Mouse (Mus musculus) embryonic facial prominence, embryonic 11.5 days (tissue): ENCODE results near the gene Rmi1. TPM values are rescaled to one million over a fixed set of nuclear protein-coding genes. Genes with fewer than 3 reads are reported as not detected.
A peak's percentile ranks its signal among the peaks of the same experiment; 100 is the strongest.
"Not testable (repeated sequence)": the region's sequence is repeated elsewhere in the genome, so short reads cannot be mapped to it uniquely, and the experiment has no call there.

ENCODE experiments used
- ATAC-seq: fragments of 200-750 bp; cut with Nextera tagmentation; replicated peaks from 2 replicates; pipeline ENCODE4 v1.8.0; 2017; ENCODE audit warnings: low read depth; ENCODE audit not compliant: insufficient number of reproducible peaks, low FRiP score, low TSS enrichment
- DNase-seq: peaks from one replicate; pipeline ENCODE4 v3.0.0-alpha.2; 2015; ENCODE audit warnings: low spot score
- H3K27ac ChIP-seq: fragments of 300-500 bp; sonication (generic); replicated peaks from 2 replicates; pipeline ENCODE4 v1.5.1; 2014; ENCODE audit warnings: mild to moderate bottlenecking, low read depth, low read length, control low read depth
- H3K27me3 ChIP-seq: fragments of 300-500 bp; sonication (generic); 2 replicates; pipeline ENCODE4 v1.6.1; 2014; ENCODE audit warnings: mild to moderate bottlenecking, low read length, moderate library complexity, mixed read lengths; ENCODE audit not compliant: control insufficient read depth, insufficient read depth
- H3K36me3 ChIP-seq: fragments of 300-500 bp; sonication (generic); replicated peaks from 2 replicates; pipeline ENCODE4 v1.6.1; 2014; ENCODE audit warnings: low read depth, mild to moderate bottlenecking, low read length, moderate library complexity, mixed read lengths; ENCODE audit not compliant: control insufficient read depth, insufficient read depth
- H3K4me1 ChIP-seq: fragments of 300-500 bp; sonication (generic); 2 replicates; pipeline ENCODE4 v1.6.1; 2014; ENCODE audit warnings: low read length, mixed read lengths; ENCODE audit not compliant: control insufficient read depth, insufficient read depth
- H3K4me2 ChIP-seq: fragments of 300-500 bp; sonication (generic); 2 replicates; pipeline ENCODE4 v1.6.1; 2014; ENCODE audit warnings: low read depth, mild to moderate bottlenecking, control low read depth, low read length, moderate library complexity
- H3K4me3 ChIP-seq: fragments of 300-500 bp; sonication (generic); 2 replicates; pipeline ENCODE4 v1.5.1; 2014; ENCODE audit warnings: low read depth, low read length, control low read depth
- H3K9ac ChIP-seq: fragments of 300-500 bp; sonication (generic); replicated peaks from 2 replicates; pipeline ENCODE4 v1.6.1; 2014; ENCODE audit warnings: mild to moderate bottlenecking, control low read depth, low read length
- H3K9me3 ChIP-seq: fragments of 300-500 bp; sonication (generic); replicated peaks from 2 replicates; pipeline ENCODE4 v1.6.1; 2016; ENCODE audit warnings: mild to moderate bottlenecking, low read length, inconsistent platforms, mixed read lengths; ENCODE audit not compliant: control insufficient read depth
- WGBS: fragments of 180-500 bp; shearing (Covaris S2); extraction: QIAGEN DNeasy Blood & Tissue Kit; methylation state at CpG from one replicate; pipeline ENCODE4 v1.1.7; 2014; 5-methylcytosine and 5-hydroxymethylcytosine counted together
- polyA plus RNA-seq: library from polyadenylated mRNA; unstranded; fragments of >200 nt; fragmentation: Nextera tagmentation; extraction: Ambion mirVana; gene quantifications from 2 replicates; pipeline ENCODE4 v1.2.1, GENCODE M21; 2014

Rmi1 gene
- 34.4 and 37.0 TPM in 2 replicates for polyA plus RNA-seq

GRCm38 (mm10) chr13:58402003-58402743 lies at the start of gene Rmi1:
TSS of gene Rmi1 (plus strand) at chr13:58402248.
- WGBS = under 1% methylated on average over 82 of the region's 91 CpGs
- Histone ChIP-seq H3K9me3 (no peaks in the 10 kb centered on the region), H3K4me1 (no peaks in the 10 kb centered on the region), H3K27ac (peak within 1 kb of the TSS; percentile 97), H3K4me2 (peak within 1 kb of the TSS; percentile 69), H3K36me3 (peaks cover 5% of the 10 kb centered on the region), H3K27me3 (no peaks in the 10 kb centered on the region), H3K4me3 (peak within 1 kb of the TSS; percentile 96), H3K9ac (peak within 1 kb of the TSS; percentile 99)
- DNase-seq (peak; percentile 99), ATAC-seq (peak; percentile 93)

- Histone ChIP-seq H3K4me1 (no peaks in the 10 kb centered on the region), H3K4me3 (no peak overlapping the region), H3K4me2 (no peak overlapping the region), H3K27ac (no peak overlapping the region), H3K36me3 (no peaks in the 10 kb centered on the region), H3K9ac (no peak overlapping the region), H3K9me3 (no peaks in the 10 kb centered on the region), H3K27me3 (no peaks in the 10 kb centered on the region)
- DNase-seq (no peak), ATAC-seq (no peak)
Measured at GRCm38 (mm10) chr13:58352996-58353395, 49.1 kb upstream of the Rmi1 start.

GRCm38 (mm10) chr13:58358629-58359303 lies 43.3 kb upstream of the Rmi1 start, which contains the start of gene Kif27:
TSS of gene Kif27 (minus strand) at chr13:58359122.
- WGBS = under 1% methylated on average over 66 of the region's 85 CpGs
- Histone ChIP-seq H3K27me3 (no peaks in the 10 kb centered on the region), H3K9ac (peak within 1 kb of the TSS; percentile 68), H3K36me3 (no peaks in the 10 kb centered on the region), H3K4me3 (peak within 1 kb of the TSS; percentile 67), H3K27ac (no peak within 1 kb of the TSS), H3K4me1 (no peaks in the 10 kb centered on the region), H3K9me3 (no peaks in the 10 kb centered on the region), H3K4me2 (peak within 1 kb of the TSS; percentile 97)
- DNase-seq (peak; percentile 92), ATAC-seq (peak; percentile 97)

- H3K4me3 ChIP-seq = peak overlapping the region; percentile 67
- peak overlapping the region; percentile 97 for H3K4me2 ChIP-seq
- H3K4me1 ChIP-seq = no peaks in the 10 kb centered on the region
- WGBS = 2% methylated on average over 7 of the region's 7 CpGs
- no peaks in the 10 kb centered on the region for H3K9me3 ChIP-seq
- H3K9ac ChIP-seq = no peak overlapping the region; the same call in 1 of the 2 replicates
- H3K27me3 ChIP-seq = no peaks in the 10 kb centered on the region
- H3K36me3 ChIP-seq = no peaks in the 10 kb centered on the region
- no peak overlapping the region for H3K27ac ChIP-seq
- DNase-seq (no peak), ATAC-seq (peak; percentile 64; the same call in 1 of the 2 replicates)
Measured at GRCm38 (mm10) chr13:58359304-58359653, 42.8 kb upstream of the Rmi1 start.

GRCm38 (mm10) chr13:58364353-58365175 lies 37.5 kb upstream of the Rmi1 start:
- Histone ChIP-seq H3K27ac (no peak overlapping the region), H3K4me1 (no peaks in the 10 kb centered on the region), H3K4me3 (no peak overlapping the region), H3K4me2 (no peak overlapping the region), H3K27me3 (no peaks in the 10 kb centered on the region), H3K9ac (no peak overlapping the region), H3K36me3 (no peaks in the 10 kb centered on the region), H3K9me3 (no peaks in the 10 kb centered on the region)
- WGBS = 75% methylated on average over 8 of the region's 8 CpGs
- DNase-seq (no peak), ATAC-seq (no peak)

GRCm38 (mm10) chr13:58365179-58365578 lies 36.9 kb upstream of the Rmi1 start:
- not testable (repeated sequence) for H3K27ac ChIP-seq

GRCm38 (mm10) chr13:58366373-58366772 lies 35.7 kb upstream of the Rmi1 start:
- H3K4me2 ChIP-seq = no peak overlapping the region
- DNase-seq (no peak), ATAC-seq (no peak)
- H3K36me3 ChIP-seq = no peaks in the 10 kb centered on the region
- WGBS = 88% methylated on average over 3 of the region's 3 CpGs
- H3K27me3 ChIP-seq = no peaks in the 10 kb centered on the region
- H3K27ac ChIP-seq = no peak overlapping the region
- no peaks in the 10 kb centered on the region for H3K4me1 ChIP-seq
- no peak overlapping the region for H3K4me3 ChIP-seq
- no peak overlapping the region for H3K9ac ChIP-seq
- H3K9me3 ChIP-seq = no peaks in the 10 kb centered on the region

More at GRCm38 (mm10) chr13:58365179-58365578, 36.9 kb upstream of the Rmi1 start:
- WGBS = 85% methylated on average over 8 of the region's 8 CpGs
- H3K4me1 ChIP-seq, DNase-seq, ATAC-seq, H3K9ac ChIP-seq, H3K27me3 ChIP-seq, H3K4me3 ChIP-seq, H3K9me3 ChIP-seq, H3K36me3 ChIP-seq, H3K4me2 ChIP-seq: not testable (repeated sequence)
